9 mouse cellular contexts compared by ENCODE assay signal in the genomic region with DNA sequence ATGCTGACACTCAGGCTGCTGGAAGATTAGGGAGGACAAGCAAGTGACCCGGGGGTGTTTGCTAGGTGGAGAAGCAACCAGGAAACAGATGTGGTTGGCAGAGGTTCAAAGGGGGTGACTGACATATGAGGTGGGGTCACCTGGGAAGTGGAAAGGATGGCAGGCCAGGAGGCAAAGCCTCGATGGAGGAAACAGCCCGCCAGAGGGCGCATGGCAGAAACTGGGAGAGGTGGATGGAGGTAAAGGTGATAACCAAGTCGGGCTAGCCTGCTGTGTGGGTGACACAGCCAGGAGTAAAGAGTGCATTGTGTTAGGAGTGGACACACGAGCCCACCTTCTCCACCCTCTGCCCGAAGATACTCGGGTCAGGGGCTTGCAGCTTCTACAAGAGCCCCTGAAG. TPM values are rescaled to one million over a fixed set of nuclear protein-coding genes. Genes with fewer than 3 reads are reported as not detected.
DNase-seq lines count a peak whose midpoint lies in the region; TF ChIP-seq lines count a peak whose summit lies in the region.
"Had no signal": no experiment of that assay in that cellular context is flagged by ENCODE, and none has a peak within 500 bp of the region (broad histone marks: within the 10 kb centered on the region; RNA-seq: fewer than 3 reads in every experiment).

No protein-coding gene starts in this region.

- TF ChIP-seq POLR2A in spleen, adult 2 months (IDR thresholded peaks at IDR 0.05; ENCODE audit: low read depth, low read length): no peak
- no peak for TF ChIP-seq POLR2A in brain, embryonic 14.5 days (IDR thresholded peaks at IDR 0.05; ENCODE audit: borderline replicate concordance, extremely low read depth, insufficient read depth, insufficient read length, poor library complexity, severe bottlenecking)

- intact Hi-C loops in heart, postnatal 36 days (cut with DNase I): loop anchor here (1.0 kb wide), 2 partner anchors 29 to 51 kb away; no protein-coding TSS in a partner anchor
- intact Hi-C loops in heart, postnatal 25 days (cut with DNase I): loop anchor here (5.0 kb wide), 1 partner anchor 47 kb away; no protein-coding TSS in a partner anchor
- intact Hi-C loops in left cerebral cortex, postnatal 36 days (cut with DNase I): loop anchor here (5.0 kb wide), 1 partner anchor 52 kb away; no protein-coding TSS in a partner anchor

- no peaks in the 10 kb centered on the region for H3K36me3 ChIP-seq in spleen, adult 2 months (ENCODE audit: control insufficient read depth, insufficient read depth, low read length)

- TF ChIP-seq CTCF in spleen, adult 2 months (IDR thresholded peaks at IDR 0.05; ENCODE audit: extremely low read depth, insufficient read depth, insufficient read length, insufficient replicate concordance): peak; percentile 46; the same call in 1 of the 2 replicates
- TF ChIP-seq CTCF in brain, embryonic 14.5 days (IDR thresholded peaks at IDR 0.05; ENCODE audit: borderline replicate concordance, extremely low read depth, insufficient read depth, insufficient read length): peak; percentile 78

- no peak overlapping the region for H3K4me3 ChIP-seq in spleen, adult 2 months (ENCODE audit: extremely low read depth, insufficient read depth, insufficient read length)
- H3K4me3 ChIP-seq: embryonic facial prominence, embryonic 12.5 days had no signal

- WGBS in spleen, adult 2 months: 22% methylated on average over 8 of the region's 8 CpGs

- peaks cover 8% of the 10 kb centered on the region for H3K4me1 ChIP-seq in spleen, adult 2 months (ENCODE audit: control insufficient read depth, insufficient read depth, insufficient read length)

- DNase-seq in heart, postnatal 36 days: peak; percentile 54 to 63
- no peak for DNase-seq in heart, postnatal 25 days (ENCODE audit: low spot score)
- peak in 1 of 2 experiments; percentile 42 for DNase-seq in spleen, adult 2 months (ENCODE audit: low read depth in 1 of 2, low spot score in 2 of 2)
- DNase-seq in spleen, adult 12 weeks (ENCODE audit: low spot score): no peak
- DNase-seq in brain, embryonic 14.5 days (ENCODE audit: low read depth): peak; percentile 30
- DNase-seq in lung, postnatal 36 days: peak; percentile 74
- no peak for DNase-seq in left cerebral cortex, postnatal 36 days (ENCODE audit: low spot score in 2 of 2)

- H3K27me3 ChIP-seq in spleen, adult 2 months (ENCODE audit: control insufficient read depth, insufficient read depth, low read length): no peaks in the 10 kb centered on the region; the same call in 1 of the 2 replicates

- H3K27ac ChIP-seq in spleen, adult 2 months (ENCODE audit: insufficient read depth, low read length): no peak overlapping the region
- H3K27ac ChIP-seq: embryonic facial prominence, embryonic 12.5 days had no signal

RNA-seq across cellular contexts. Expression of a gene that starts 11.8 kb away (rescaled TPM):
- total RNA-seq in heart, postnatal 36 days (2021): over 10,000 TPM; 10,942 to 11,353 TPM
- total RNA-seq in heart, postnatal 25 days (2021): over 10,000 TPM; 11,742 to 12,072 TPM
- polyA plus RNA-seq in spleen, adult 2 months (2012; rRNA removed): 0.94 TPM in 1 of 2 replicates, not detected in the other
- 0.30 and 0.37 TPM in 2 replicates for polyA plus RNA-seq in brain, embryonic 14.5 days (2012; rRNA removed)
- total RNA-seq in left cerebral cortex, postnatal 36 days (2021): under 1 TPM in 1 of 2 experiments, not detected in 1; 0.59 TPM
- total RNA-seq: left cerebral cortex, postnatal 25 days had no signal

RNA-seq across cellular contexts. Expression of a gene that starts 17.1 kb away (rescaled TPM):
- 1 to 10 TPM; 6.5 to 6.6 TPM for total RNA-seq in heart, postnatal 36 days (2021)
- 1 to 10 TPM; 7.6 to 7.9 TPM for total RNA-seq in heart, postnatal 25 days (2021)
- polyA plus RNA-seq in spleen, adult 2 months (2012; rRNA removed): 11.0 and 14.0 TPM in 2 replicates
- 18.0 and 24.2 TPM in 2 replicates for polyA plus RNA-seq in brain, embryonic 14.5 days (2012; rRNA removed)
- total RNA-seq in left cerebral cortex, postnatal 36 days (2021): 1 to 10 TPM; 4.6 to 7.1 TPM

Comparison
In these comparisons a context has a peak if more than half of its experiments do, and no peak if none do; other contexts are left out.
1. DNase-seq: peak in heart, postnatal 36 days (2 of 2), brain, embryonic 14.5 days (single experiment) and lung, postnatal 36 days (single experiment); none in heart, postnatal 25 days (single experiment), spleen, adult 12 weeks (single experiment) and left cerebral cortex, postnatal 36 days (0 of 2).
2. RNA of a gene that starts 11.8 kb away (total RNA-seq): 11,742 to 12,072 TPM in heart, postnatal 25 days and 10,942 to 11,353 TPM in heart, postnatal 36 days; 0.59 TPM in left cerebral cortex, postnatal 36 days; every median in the first group is over 1,000 times any median in the second.